Mouse (Mus musculus) heart, embryonic 16.5 days (tissue): ENCODE data around the gene Fap. TPM values are rescaled to one million over a fixed set of nuclear protein-coding genes. Genes with fewer than 3 reads are reported as not detected.
A peak's percentile ranks its signal among the peaks of the same experiment; 100 is the strongest.

ENCODE experiments used
- ATAC-seq: fragments of 200-750 bp; cut with Nextera tagmentation; replicated peaks from 2 replicates; pipeline ENCODE4 v1.8.0; 2017; ENCODE audit warnings: moderate number of reproducible peaks; ENCODE audit not compliant: insufficient read depth, low FRiP score; ENCODE audit errors: extremely low read depth
- H3K27ac ChIP-seq: fragments of 300-500 bp; sonication (generic); 2 replicates; pipeline ENCODE4 v1.5.1; 2014; ENCODE audit warnings: mild to moderate bottlenecking, low read length, control low read depth, moderate library complexity
- H3K27me3 ChIP-seq: fragments of 300-500 bp; sonication (generic); 2 replicates; pipeline ENCODE4 v1.6.1; 2014; ENCODE audit warnings: low read length, mixed read lengths; ENCODE audit not compliant: control insufficient read depth, insufficient read depth
- H3K36me3 ChIP-seq: fragments of 300-500 bp; sonication (generic); 2 replicates; pipeline ENCODE4 v1.6.1; 2014; ENCODE audit not compliant: control insufficient read depth, insufficient read depth
- H3K4me1 ChIP-seq: fragments of 300-500 bp; sonication (generic); 2 replicates; pipeline ENCODE4 v1.6.1; 2014; ENCODE audit warnings: low read length, mixed read lengths; ENCODE audit not compliant: control insufficient read depth, insufficient read depth
- H3K4me2 ChIP-seq: fragments of 300-500 bp; sonication (generic); 2 replicates; pipeline ENCODE4 v1.6.1; 2014; ENCODE audit warnings: low read depth, mild to moderate bottlenecking, control low read depth, low read length
- H3K4me3 ChIP-seq: fragments of 300-500 bp; sonication (generic); 2 replicates; pipeline ENCODE4 v1.5.1; 2014; ENCODE audit warnings: mild to moderate bottlenecking, control low read depth, low read length
- H3K9ac ChIP-seq: fragments of 300-500 bp; sonication (generic); 2 replicates; pipeline ENCODE4 v1.6.1; 2014; ENCODE audit warnings: low read length, control low read depth
- H3K9me3 ChIP-seq: fragments of 300-500 bp; sonication (generic); replicated peaks from 2 replicates; pipeline ENCODE4 v1.6.1; 2016; ENCODE audit warnings: low read length; ENCODE audit not compliant: control insufficient read depth
- WGBS: fragments of 180-500 bp; shearing (Covaris S2); extraction: QIAGEN DNeasy Blood & Tissue Kit; methylation state at CpG from one replicate; pipeline ENCODE4 v1.1.7; 2014; 5-methylcytosine and 5-hydroxymethylcytosine counted together
- polyA plus RNA-seq: library from polyadenylated mRNA; unstranded; fragments of >200 nt; fragmentation: Nextera tagmentation; extraction: Ambion mirVana; gene quantifications from 2 replicates; pipeline ENCODE4 v1.2.1, GENCODE M21; 2015

Gene Fap
- 4.2 TPM in 2 replicates for polyA plus RNA-seq

- WGBS: 66% methylated on average over 12 of the region's 12 CpGs
These were observed at the start of gene Fap for GRCm38 (mm10) chr2:62573753-62574159. Gene Fap (minus strand): TSS chr2:62574075.

GRCm38 (mm10) chr2:62623024-62623441, 49.2 kb upstream of the Fap start:
- Histone ChIP-seq H3K4me3 (no peak overlapping the region), H3K4me1 (no peaks in the 10 kb centered on the region), H3K9me3 (no peaks in the 10 kb centered on the region), H3K9ac (no peak overlapping the region), H3K27ac (no peak overlapping the region), H3K4me2 (no peak overlapping the region), H3K36me3 (no peaks in the 10 kb centered on the region), H3K27me3 (no peaks in the 10 kb centered on the region)
- ATAC-seq: no peak
- WGBS: 65% methylated on average over 8 of the region's 8 CpGs

More at GRCm38 (mm10) chr2:62573753-62574159, at the start of gene Fap:
- H3K27me3 ChIP-seq: no peaks in the 10 kb centered on the region
- peak within 1 kb of the TSS; percentile 17; the same call in 1 of the 2 replicates for H3K9ac ChIP-seq
- no peaks in the 10 kb centered on the region for H3K36me3 ChIP-seq
- H3K4me1 ChIP-seq: no peaks in the 10 kb centered on the region
- no peaks in the 10 kb centered on the region for H3K9me3 ChIP-seq
- H3K4me2 ChIP-seq: peak within 1 kb of the TSS; percentile 37
- H3K4me3 ChIP-seq: peak within 1 kb of the TSS; percentile 34
- no peak for ATAC-seq
- peak within 1 kb of the TSS; percentile 66 for H3K27ac ChIP-seq

- Histone ChIP-seq H3K4me2 (no peak overlapping the region), H3K27me3 (no peaks in the 10 kb centered on the region), H3K4me1 (no peaks in the 10 kb centered on the region), H3K36me3 (no peaks in the 10 kb centered on the region), H3K27ac (no peak overlapping the region), H3K9ac (no peak overlapping the region), H3K9me3 (no peaks in the 10 kb centered on the region), H3K4me3 (no peak overlapping the region)
- no peak for ATAC-seq
- 43% methylated on average over 2 of the region's 2 CpGs for WGBS
These were observed 45.8 kb upstream of the Fap start for GRCm38 (mm10) chr2:62619679-62620078.

- no peaks in the 10 kb centered on the region for H3K4me1 ChIP-seq
- H3K4me3 ChIP-seq: no peak overlapping the region
- no peak for ATAC-seq
- H3K9me3 ChIP-seq: no peaks in the 10 kb centered on the region
- no peaks in the 10 kb centered on the region for H3K36me3 ChIP-seq
- H3K9ac ChIP-seq: no peak overlapping the region
- H3K27me3 ChIP-seq: no peaks in the 10 kb centered on the region
- no peak overlapping the region for H3K27ac ChIP-seq
- 42% methylated on average over 7 of the region's 7 CpGs for WGBS
- no peak overlapping the region for H3K4me2 ChIP-seq
These were observed 45.1 kb upstream of the Fap start for GRCm38 (mm10) chr2:62618934-62619341.

- Histone ChIP-seq H3K27me3 (no peaks in the 10 kb centered on the region), H3K4me2 (no peak overlapping the region), H3K27ac (no peak overlapping the region), H3K36me3 (no peaks in the 10 kb centered on the region), H3K4me1 (no peaks in the 10 kb centered on the region), H3K9ac (no peak overlapping the region), H3K9me3 (no peaks in the 10 kb centered on the region), H3K4me3 (no peak overlapping the region)
- ATAC-seq: no peak
- 91% methylated on average over 4 of the region's 4 CpGs for WGBS
These were observed 39.3 kb upstream of the Fap start for GRCm38 (mm10) chr2:62613133-62613532.

- H3K4me1 ChIP-seq: no peaks in the 10 kb centered on the region
- no peak for ATAC-seq
- no peak overlapping the region for H3K4me3 ChIP-seq
- 85% methylated on average over 16 of the region's 16 CpGs for WGBS
- H3K9me3 ChIP-seq: no peaks in the 10 kb centered on the region
- no peak overlapping the region for H3K9ac ChIP-seq
- no peaks in the 10 kb centered on the region for H3K36me3 ChIP-seq
- H3K4me2 ChIP-seq: no peak overlapping the region
- no peaks in the 10 kb centered on the region for H3K27me3 ChIP-seq
- H3K27ac ChIP-seq: no peak overlapping the region
These were observed 32.3 kb upstream of the Fap start for GRCm38 (mm10) chr2:62606205-62606604.

- no peak for ATAC-seq
- H3K36me3 ChIP-seq: no peaks in the 10 kb centered on the region
- H3K27me3 ChIP-seq: no peaks in the 10 kb centered on the region
- no peaks in the 10 kb centered on the region for H3K4me1 ChIP-seq
- no peak overlapping the region for H3K4me2 ChIP-seq
- WGBS: 80% methylated on average over 5 of the region's 5 CpGs
- H3K9me3 ChIP-seq: no peaks in the 10 kb centered on the region
- no peak overlapping the region for H3K4me3 ChIP-seq
- no peak overlapping the region for H3K27ac ChIP-seq
- no peak overlapping the region for H3K9ac ChIP-seq
These were observed 29.7 kb upstream of the Fap start for GRCm38 (mm10) chr2:62603530-62603929.

GRCm38 (mm10) chr2:62596586-62596985, 22.7 kb upstream of the Fap start:
- Histone ChIP-seq H3K9ac (no peak overlapping the region), H3K27me3 (no peaks in the 10 kb centered on the region), H3K4me3 (no peak overlapping the region), H3K27ac (no peak overlapping the region), H3K4me1 (no peaks in the 10 kb centered on the region), H3K36me3 (no peaks in the 10 kb centered on the region), H3K9me3 (no peaks in the 10 kb centered on the region), H3K4me2 (no peak overlapping the region)
- ATAC-seq: no peak
- 74% methylated on average over 5 of the region's 5 CpGs for WGBS

GRCm38 (mm10) chr2:62594491-62594890, 20.6 kb upstream of the Fap start:
- Histone ChIP-seq H3K27me3 (no peaks in the 10 kb centered on the region), H3K36me3 (no peaks in the 10 kb centered on the region), H3K4me2 (no peak overlapping the region), H3K9me3 (no peaks in the 10 kb centered on the region), H3K9ac (no peak overlapping the region), H3K27ac (no peak overlapping the region), H3K4me1 (no peaks in the 10 kb centered on the region), H3K4me3 (no peak overlapping the region)
- ATAC-seq: no peak
- WGBS: 86% methylated on average over 2 of the region's 2 CpGs
